Mouse (Mus musculus) macrophage (primary cell): ENCODE data around the gene Rfxank. TPM values are rescaled to one million over a fixed set of nuclear protein-coding genes. Genes with fewer than 3 reads are reported as not detected.

Experiments
- H3K27ac ChIP-seq: fragments of 350-480 bp; formaldehyde crosslinking; 2 replicates; pipeline ENCODE4 v1.9.0; 2021
- H3K36me3 ChIP-seq: fragments of 350-480 bp; formaldehyde crosslinking; 2 replicates; pipeline ENCODE4 v1.9.0; 2021; ENCODE audit errors: inconsistent target
- H3K4me3 ChIP-seq: fragments of 350-480 bp; formaldehyde crosslinking; 2 replicates; pipeline ENCODE4 v1.9.0; 2021; ENCODE audit errors: inconsistent target
- H3K79me2 ChIP-seq: fragments of 350-480 bp; formaldehyde crosslinking; 2 replicates; pipeline ENCODE4 v1.9.0; 2021; ENCODE audit errors: inconsistent target
- WGBS: methylation state at CpG from one replicate; pipeline ENCODE4 v1.1.7; 2026; ENCODE audit warnings: inconsistent platforms; ENCODE audit not compliant: missing documents; 5-methylcytosine and 5-hydroxymethylcytosine counted together
- polyA plus RNA-seq: library from polyadenylated mRNA; stranded (reverse); fragments of 250-400 nt; gene quantifications from 3 replicates; pipeline ENCODE4 v1.2.4, GENCODE M21; 2018; ENCODE audit warnings: inconsistent platforms

Rfxank gene
- polyA plus RNA-seq, 1 experiment from 2014 or later, result 7.7 TPM

- H3K4me3 ChIP-seq, result no peak overlapping the region
- no peaks in the 10 kb centered on the region for H3K36me3 ChIP-seq
- H3K27ac ChIP-seq, result no peak overlapping the region
- no peaks in the 10 kb centered on the region for H3K79me2 ChIP-seq
- WGBS, result 55% methylated on average over 7 of the region's 7 CpGs
These were observed 34.0 kb downstream of the Rfxank start for GRCm38 (mm10) chr8:70104922-70105321.

GRCm38 (mm10) chr8:70104506-70104905 is 34.4 kb downstream of the Rfxank start:
- Histone ChIP-seq H3K4me3 (no peak overlapping the region), H3K79me2 (no peaks in the 10 kb centered on the region), H3K36me3 (no peaks in the 10 kb centered on the region), H3K27ac (no peak overlapping the region)
- WGBS, result 9% methylated on average over 6 of the region's 6 CpGs

- H3K36me3 ChIP-seq, result no peaks in the 10 kb centered on the region
- WGBS, result 82% methylated on average over 8 of the region's 8 CpGs
- H3K4me3 ChIP-seq, result no peak overlapping the region
- H3K27ac ChIP-seq, result no peak overlapping the region
- no peaks in the 10 kb centered on the region for H3K79me2 ChIP-seq
These were observed 38.7 kb downstream of the Rfxank start for GRCm38 (mm10) chr8:70100241-70100640.

- 78% methylated on average over 8 of the region's 8 CpGs for WGBS
- Histone ChIP-seq H3K27ac (no peak overlapping the region), H3K36me3 (no peaks in the 10 kb centered on the region), H3K4me3 (no peak overlapping the region), H3K79me2 (no peaks in the 10 kb centered on the region)
These were observed 39.7 kb downstream of the Rfxank start for GRCm38 (mm10) chr8:70099276-70099675.

- H3K27ac ChIP-seq, result no peak overlapping the region
- WGBS, result 81% methylated on average over 8 of the region's 8 CpGs
- no peaks in the 10 kb centered on the region for H3K36me3 ChIP-seq
- no peaks in the 10 kb centered on the region for H3K79me2 ChIP-seq
- H3K4me3 ChIP-seq, result no peak overlapping the region
These were observed 46.2 kb downstream of the Rfxank start for GRCm38 (mm10) chr8:70092786-70093185.

GRCm38 (mm10) chr8:70089296-70089960 is 49.5 kb downstream of the Rfxank start:
- Histone ChIP-seq H3K27ac (no peak overlapping the region), H3K4me3 (no peak overlapping the region), H3K79me2 (no peaks in the 10 kb centered on the region), H3K36me3 (no peaks in the 10 kb centered on the region)
- 57% methylated on average over 9 of the region's 9 CpGs for WGBS

GRCm38 (mm10) chr8:70087836-70088650 is 50.9 kb downstream of the Rfxank start:
- H3K79me2 ChIP-seq, result no peaks in the 10 kb centered on the region

GRCm38 (mm10) chr8:70087237-70087636 is 51.7 kb downstream of the Rfxank start:
- no peak overlapping the region for H3K4me3 ChIP-seq
- no peaks in the 10 kb centered on the region for H3K36me3 ChIP-seq
- H3K79me2 ChIP-seq, result no peaks in the 10 kb centered on the region
- no peak overlapping the region for H3K27ac ChIP-seq
- WGBS, result 17% methylated on average over 7 of the region's 7 CpGs

More at GRCm38 (mm10) chr8:70087836-70088650, 50.9 kb downstream of the Rfxank start:
- 9% methylated on average over 56 of the region's 56 CpGs for WGBS
- Histone ChIP-seq H3K4me3 (no peak overlapping the region), H3K27ac (no peak overlapping the region), H3K36me3 (no peaks in the 10 kb centered on the region)

- H3K27ac ChIP-seq, result no peak overlapping the region
- H3K79me2 ChIP-seq, result no peaks in the 10 kb centered on the region
- H3K4me3 ChIP-seq, result no peak overlapping the region
- H3K36me3 ChIP-seq, result no peaks in the 10 kb centered on the region
- 61% methylated on average over 1 of the region's 1 CpGs for WGBS
These were observed 52.8 kb downstream of the Rfxank start for GRCm38 (mm10) chr8:70086151-70086550.

GRCm38 (mm10) chr8:70084191-70085065 is 54.5 kb downstream of the Rfxank start:
- WGBS, result 6% methylated on average over 60 of the region's 71 CpGs
- Histone ChIP-seq H3K79me2 (no peaks in the 10 kb centered on the region), H3K36me3 (no peaks in the 10 kb centered on the region), H3K4me3 (no peak overlapping the region; the same call in 1 of the 2 replicates), H3K27ac (no peak overlapping the region)

- WGBS, result 3% methylated on average over 26 of the region's 26 CpGs
- H3K4me3 ChIP-seq, result peak within 1 kb of the TSS; percentile 5; the same call in 1 of the 2 replicates
These were observed 55.7 kb downstream of the Rfxank start, which contains the start of gene Hapln4 for GRCm38 (mm10) chr8:70083285-70083684. Gene Hapln4 (plus strand): TSS chr8:70083457.

GRCm38 (mm10) chr8:70081976-70082375 is 57.0 kb downstream of the Rfxank start:
- Histone ChIP-seq H3K4me3 (no peak overlapping the region), H3K79me2 (no peaks in the 10 kb centered on the region), H3K36me3 (no peaks in the 10 kb centered on the region), H3K27ac (no peak overlapping the region)
- WGBS, result 100% methylated on average over 2 of the region's 2 CpGs

More at GRCm38 (mm10) chr8:70083285-70083684, 55.7 kb downstream of the Rfxank start, which contains the start of gene Hapln4:
- no peak within 1 kb of the TSS for H3K27ac ChIP-seq
- H3K79me2 ChIP-seq, result no peaks in the 10 kb centered on the region
- H3K36me3 ChIP-seq, result no peaks in the 10 kb centered on the region
